Mouse (Mus musculus) hindbrain, postnatal 0 days (tissue): Measurements from ENCODE around the gene Plekho2. TPM values are rescaled to one million over a fixed set of nuclear protein-coding genes. Genes with fewer than 3 reads are reported as not detected.

Experiments
- ATAC-seq: fragments of 200-750 bp; cut with Nextera tagmentation; 2 replicates; pipeline ENCODE4 v1.8.0; 2017; ENCODE audit warnings: mild to moderate bottlenecking, moderate TSS enrichment, moderate library complexity
- DNase-seq: peaks from one replicate; pipeline ENCODE4 v3.0.0-alpha.2; 2015; ENCODE audit warnings: low spot score
- H3K27ac ChIP-seq: fragments of 300-500 bp; sonication (generic); 2 replicates; pipeline ENCODE4 v1.5.1; 2014; ENCODE audit warnings: mild to moderate bottlenecking
- H3K27me3 ChIP-seq: fragments of 300-500 bp; sonication (generic); 2 replicates; pipeline ENCODE4 v1.6.1; 2014; ENCODE audit warnings: low read length, mixed read lengths; ENCODE audit not compliant: insufficient read depth
- H3K36me3 ChIP-seq: fragments of 300-500 bp; sonication (generic); 2 replicates; pipeline ENCODE4 v1.6.1; 2014; ENCODE audit warnings: low read length, mixed read lengths; ENCODE audit not compliant: insufficient read depth
- H3K4me1 ChIP-seq: fragments of 300-500 bp; sonication (generic); 2 replicates; pipeline ENCODE4 v1.6.1; 2014; ENCODE audit warnings: antibody characterized with exemption, low read length, mixed read lengths; ENCODE audit not compliant: insufficient read depth
- H3K4me2 ChIP-seq: fragments of 300-500 bp; sonication (generic); 2 replicates; pipeline ENCODE4 v1.6.1; 2014; ENCODE audit warnings: low read depth, mild to moderate bottlenecking, low read length, moderate library complexity, mixed read lengths
- H3K4me3 ChIP-seq: fragments of 300-500 bp; sonication (generic); 2 replicates; pipeline ENCODE4 v1.5.1; 2014; ENCODE audit warnings: low read length
- H3K9ac ChIP-seq: fragments of 300-500 bp; sonication (generic); replicated peaks from 2 replicates; pipeline ENCODE4 v1.6.1; 2014; ENCODE audit warnings: mild to moderate bottlenecking, low read length, moderate library complexity, mixed read lengths
- H3K9me3 ChIP-seq: fragments of 300-500 bp; sonication (generic); 2 replicates; pipeline ENCODE4 v1.6.1; 2016; ENCODE audit warnings: low read length, mixed read lengths
- CTCF ChIP-seq: IDR thresholded peaks from 2 replicates; pipeline ENCODE4 v1.5.1; 2016; ENCODE audit warnings: antibody characterized with exemption, control low read depth, low read depth
- WGBS: fragments of 180-500 bp; shearing (Covaris S2); extraction: QIAGEN DNeasy Blood & Tissue Kit; methylation state at CpG from one replicate; pipeline ENCODE4 v1.1.7; 2014; 5-methylcytosine and 5-hydroxymethylcytosine counted together
- polyA plus RNA-seq: library from polyadenylated mRNA; unstranded; fragments of >200 nt; fragmentation: Nextera tagmentation; extraction: Ambion mirVana; gene quantifications from 2 replicates; pipeline ENCODE4 v1.2.1, GENCODE M21; 2015
- total RNA-seq: library from RNA; depleted of rRNA; stranded (reverse); fragments of >200 nt; gene quantifications from 2 replicates; pipeline ENCODE4 v1.2.3, GENCODE M21; 2014; rRNA removed

Plekho2 gene
- total and polyA plus RNA-seq, 2 experiments from 2014 or later: 7.0 to 17.9 TPM

DNA sequence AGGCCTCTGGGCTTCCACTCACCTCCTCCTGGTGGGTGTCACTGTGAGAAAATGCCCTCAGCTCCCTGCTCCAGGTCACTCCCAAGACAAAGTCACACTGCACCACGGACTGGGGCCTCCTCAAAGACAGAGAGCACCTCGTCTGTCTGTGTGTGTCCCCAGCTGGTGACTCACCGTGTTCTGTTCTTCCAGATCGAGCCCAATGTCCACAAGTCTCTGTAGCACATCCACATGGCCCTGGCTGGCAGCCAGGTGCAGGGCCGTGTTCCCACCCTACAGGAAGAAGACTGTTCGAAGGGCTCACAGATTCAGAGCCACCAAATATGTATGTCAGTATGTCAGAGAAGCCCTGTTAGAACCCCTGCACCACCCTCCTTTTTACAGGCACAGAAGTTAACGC, 71.4 kb downstream of the Plekho2 start:
- DNase-seq: no peak
- H3K27me3 ChIP-seq: no peaks in the 10 kb centered on the region
- no peak overlapping the region for H3K27ac ChIP-seq
- H3K4me2 ChIP-seq: no peak overlapping the region
- no peak for ATAC-seq
- H3K9ac ChIP-seq: no peak overlapping the region
- no peaks in the 10 kb centered on the region for H3K36me3 ChIP-seq
- no peak for TF ChIP-seq CTCF
- H3K9me3 ChIP-seq: no peaks in the 10 kb centered on the region
- 51% methylated on average over 7 of the region's 7 CpGs for WGBS
- H3K4me3 ChIP-seq: no peak overlapping the region
- no peaks in the 10 kb centered on the region for H3K4me1 ChIP-seq

DNA sequence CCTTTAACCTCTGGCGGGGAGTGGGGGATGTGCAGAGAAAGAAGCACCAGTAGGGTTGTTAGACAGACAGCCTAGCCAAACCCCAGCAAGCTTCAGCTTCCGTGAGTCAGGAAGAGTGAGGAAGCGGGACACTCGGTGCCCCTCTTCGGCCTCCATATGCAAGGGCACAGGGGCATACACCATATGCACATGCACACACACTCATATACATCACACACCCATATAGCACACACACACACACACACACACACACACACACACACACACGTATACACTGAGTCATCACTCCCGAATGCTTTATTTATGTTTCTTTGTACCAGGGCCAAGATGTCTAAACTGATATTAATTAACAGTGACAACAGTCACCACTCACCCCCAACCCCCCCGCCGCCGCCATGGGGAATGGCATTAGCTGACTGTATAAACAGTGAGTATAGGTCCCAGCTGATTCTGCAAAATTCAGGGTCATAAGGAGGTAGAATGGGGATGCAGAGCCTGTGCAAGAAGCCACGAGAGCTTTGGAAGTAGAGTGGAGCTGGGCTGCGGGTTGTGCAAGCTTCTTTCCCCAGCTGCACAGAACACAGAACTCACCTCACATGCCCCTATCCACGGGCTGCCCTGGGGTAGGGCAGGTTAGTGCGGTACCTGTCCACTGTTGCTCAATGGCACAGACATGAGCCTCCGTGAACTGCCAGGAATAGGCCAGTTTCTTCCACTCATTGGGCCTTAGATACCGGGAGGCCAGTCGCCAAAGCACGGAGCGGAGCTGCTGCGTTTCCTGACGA, 76.9 kb downstream of the Plekho2 start:
- 81% methylated on average over 21 of the region's 21 CpGs for WGBS

More for the DNA sequence above, 76.9 kb downstream of the Plekho2 start:
- no peak overlapping the region for H3K4me3 ChIP-seq
- no peaks in the 10 kb centered on the region for H3K27me3 ChIP-seq
- H3K9ac ChIP-seq: no peak overlapping the region
- ATAC-seq (no peak), DNase-seq (no peak)
- H3K4me2 ChIP-seq: no peak overlapping the region
- no peaks in the 10 kb centered on the region for H3K9me3 ChIP-seq
- no peaks in the 10 kb centered on the region for H3K36me3 ChIP-seq
- H3K4me1 ChIP-seq: no peaks in the 10 kb centered on the region
- H3K27ac ChIP-seq: no peak overlapping the region
- no peak for TF ChIP-seq CTCF

Other genes starting within 250 kb of the Plekho2 start
- 16.2 and 17.5 TPM in 2 replicates for gene Pdcd7, start 233.9 kb downstream of the Plekho2 start, total RNA-seq
- 8.6 and 10.2 TPM in 2 replicates for gene Pdcd7, start 233.9 kb downstream of the Plekho2 start, polyA plus RNA-seq
- 8.6 and 10.2 TPM in 2 replicates for gene Ubap1l, start 219.0 kb downstream of the Plekho2 start, total RNA-seq
- 2.4 and 2.6 TPM in 2 replicates for gene Ubap1l, start 219.0 kb downstream of the Plekho2 start, polyA plus RNA-seq
- 1.0 and 1.3 TPM in 2 replicates for gene Kbtbd13, start 188.4 kb downstream of the Plekho2 start, total RNA-seq
- gene Kbtbd13, start 188.4 kb downstream of the Plekho2 start, polyA plus RNA-seq: 0.46 and 0.50 TPM in 2 replicates
- 6.2 and 7.0 TPM in 2 replicates for gene Rasl12, start 181.5 kb downstream of the Plekho2 start, total RNA-seq
- gene Rasl12, start 181.5 kb downstream of the Plekho2 start, polyA plus RNA-seq: 4.0 and 4.7 TPM in 2 replicates
- not detected in 2 replicates for gene Slc51b, start 157.1 kb downstream of the Plekho2 start, total RNA-seq
- not detected in 2 replicates for gene Slc51b, start 157.1 kb downstream of the Plekho2 start, polyA plus RNA-seq
- 11.8 and 19.0 TPM in 2 replicates for gene Mtfmt, start 144.3 kb downstream of the Plekho2 start, total RNA-seq
- gene Mtfmt, start 144.3 kb downstream of the Plekho2 start, polyA plus RNA-seq: 16.4 and 18.9 TPM in 2 replicates
- 71.6 and 72.1 TPM in 2 replicates for gene Spg21, start 119.1 kb downstream of the Plekho2 start, total RNA-seq
- 91.9 and 99.3 TPM in 2 replicates for gene Spg21, start 119.1 kb downstream of the Plekho2 start, polyA plus RNA-seq
- gene Ankdd1a, start 59.8 kb downstream of the Plekho2 start, total RNA-seq: 3.7 and 5.9 TPM in 2 replicates
- 0.81 and 1.2 TPM in 2 replicates for gene Ankdd1a, start 59.8 kb downstream of the Plekho2 start, polyA plus RNA-seq
- 3.5 and 15.2 TPM in 2 replicates for gene Pif1, start 7.1 kb upstream of the Plekho2 start, total RNA-seq
- gene Pif1, start 7.1 kb upstream of the Plekho2 start, polyA plus RNA-seq: 2.4 and 2.9 TPM in 2 replicates
- 3.3 and 5.9 TPM in 2 replicates for gene Rbpms2, start 49.6 kb upstream of the Plekho2 start, total RNA-seq
- gene Rbpms2, start 49.6 kb upstream of the Plekho2 start, polyA plus RNA-seq: 3.8 and 5.1 TPM in 2 replicates
- 274 and 284 TPM in 2 replicates for gene Oaz2, start 88.0 kb upstream of the Plekho2 start, total RNA-seq
- gene Oaz2, start 88.0 kb upstream of the Plekho2 start, polyA plus RNA-seq: 365 and 387 TPM in 2 replicates
- gene Zfp609, start 247.5 kb upstream of the Plekho2 start, total RNA-seq: 8.9 and 10.2 TPM in 2 replicates
- gene Zfp609, start 247.5 kb upstream of the Plekho2 start, polyA plus RNA-seq: 4.1 and 5.6 TPM in 2 replicates